Mouse (Mus musculus): ENCODE results near the gene Eral1. TPM values are rescaled to one million over a fixed set of nuclear protein-coding genes. Genes with fewer than 3 reads are reported as not detected.
A peak's percentile ranks its signal among the peaks of the same experiment; 100 is the strongest.
"Not testable (repeated sequence)": the region's sequence is repeated elsewhere in the genome, so short reads cannot be mapped to it uniquely, and the experiment has no call there.

The Eral1 gene
- polyA plus RNA-seq, 1 experiment = 17.4 TPM

- Histone ChIP-seq H3K4me1 (ENCODE audit: control insufficient read depth, insufficient read depth, low read length) (0 out of 2 replicates have a peak, but pooled peaks cover 2% of the 10 kb centered on the region), H3K36me3 (ENCODE audit: control insufficient read depth, insufficient read depth, low read length) (peaks cover 2% of the 10 kb centered on the region; the same call in 1 of the 2 replicates), H3K27ac (ENCODE audit: control insufficient read depth, insufficient read depth, low read depth, low read length) (no peak overlapping the region), H3K27me3 (ENCODE audit: control insufficient read depth, insufficient read depth, low read length) (no peaks in the 10 kb centered on the region), H3K4me3 (ENCODE audit: control insufficient read depth, low read depth, low read length) (no peak overlapping the region)
- no peak for TF ChIP-seq POLR2A (IDR thresholded peaks at IDR 0.05; ENCODE audit: control insufficient read depth, low read depth, low read length)
- peak; percentile 69; the same call in 1 of the 2 replicates for TF ChIP-seq CTCF (IDR thresholded peaks at IDR 0.05; ENCODE audit: control insufficient read depth, insufficient read depth, insufficient replicate concordance, low read depth, low read length)
These were observed 20.1 kb downstream of the Eral1 start for GRCm38 (mm10) chr11:78059833-78060757.

DNA sequence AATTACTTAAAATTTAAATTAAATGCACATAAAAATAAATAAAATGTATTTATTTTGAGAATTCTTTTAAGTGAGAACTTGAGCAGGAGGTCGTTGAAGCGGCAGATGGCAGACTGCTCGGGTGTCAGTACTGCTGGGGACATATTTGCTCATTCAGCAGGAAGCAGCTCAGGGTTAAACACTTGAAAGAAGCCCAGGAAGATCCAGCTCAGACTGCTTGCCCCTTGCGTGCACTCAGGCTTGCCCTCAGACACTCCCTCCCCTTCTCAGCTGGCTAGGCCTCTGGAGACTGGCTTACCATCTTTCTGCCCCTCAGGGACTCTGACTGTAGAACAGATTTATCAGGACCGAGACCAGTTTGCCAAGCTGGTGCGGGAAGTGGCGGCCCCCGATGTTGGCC, 23.2 kb downstream of the Eral1 start:
- TF ChIP-seq CTCF (IDR thresholded peaks at IDR 0.05; ENCODE audit: control insufficient read depth, insufficient read depth, insufficient replicate concordance, low read depth, low read length) = no peak
- no peak for TF ChIP-seq POLR2A (IDR thresholded peaks at IDR 0.05; ENCODE audit: control insufficient read depth, low read depth, low read length)
- Histone ChIP-seq H3K27me3 (ENCODE audit: control insufficient read depth, insufficient read depth, low read length) (no peaks in the 10 kb centered on the region), H3K4me1 (ENCODE audit: control insufficient read depth, insufficient read depth, low read length) (0 out of 2 replicates have a peak, but pooled peaks cover 2% of the 10 kb centered on the region), H3K36me3 (ENCODE audit: control insufficient read depth, insufficient read depth, low read length) (peaks cover 2% of the 10 kb centered on the region; the same call in 1 of the 2 replicates), H3K27ac (ENCODE audit: control insufficient read depth, insufficient read depth, low read depth, low read length) (no peak overlapping the region), H3K4me3 (ENCODE audit: control insufficient read depth, low read depth, low read length) (no peak overlapping the region)

GRCm38 (mm10) chr11:78053078-78053477, 27.1 kb downstream of the Eral1 start:
- Histone ChIP-seq H3K36me3 (ENCODE audit: control insufficient read depth, insufficient read depth, low read length) (no peaks in the 10 kb centered on the region), H3K4me3 (ENCODE audit: control insufficient read depth, low read depth, low read length) (no peak overlapping the region), H3K27me3 (ENCODE audit: control insufficient read depth, insufficient read depth, low read length) (no peaks in the 10 kb centered on the region), H3K27ac (ENCODE audit: control insufficient read depth, insufficient read depth, low read depth, low read length) (no peak overlapping the region), H3K4me1 (ENCODE audit: control insufficient read depth, insufficient read depth, low read length) (no peaks in the 10 kb centered on the region)
- TF ChIP-seq POLR2A (IDR thresholded peaks at IDR 0.05; ENCODE audit: control insufficient read depth, low read depth, low read length) (no peak), CTCF (IDR thresholded peaks at IDR 0.05; ENCODE audit: control insufficient read depth, insufficient read depth, insufficient replicate concordance, low read depth, low read length) (no peak)

DNA sequence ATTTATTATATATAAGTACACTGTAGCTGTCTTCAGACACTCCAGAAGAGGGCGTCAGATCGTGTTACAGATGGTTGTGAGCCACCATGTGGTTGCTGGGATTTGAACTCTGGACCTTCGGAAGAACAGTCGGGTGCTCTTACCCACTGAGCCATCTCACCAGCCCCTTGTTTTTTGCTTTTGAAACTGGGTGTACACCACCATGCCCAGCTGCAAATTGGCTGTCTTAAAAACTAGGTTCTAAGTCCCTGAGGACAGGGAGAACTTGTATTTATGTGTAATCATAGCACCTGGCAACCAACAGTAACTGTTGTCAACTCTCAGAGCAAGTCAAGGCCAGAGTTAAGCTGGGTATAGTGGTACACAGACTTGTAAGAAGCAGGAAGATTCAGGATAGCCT, 31.5 kb downstream of the Eral1 start:
- H3K27me3 ChIP-seq (ENCODE audit: control insufficient read depth, insufficient read depth, low read length); H3K4me1 ChIP-seq (ENCODE audit: control insufficient read depth, insufficient read depth, low read length); H3K36me3 ChIP-seq (ENCODE audit: control insufficient read depth, insufficient read depth, low read length); H3K27ac ChIP-seq (ENCODE audit: control insufficient read depth, insufficient read depth, low read depth, low read length); H3K4me3 ChIP-seq (ENCODE audit: control insufficient read depth, low read depth, low read length): not testable (repeated sequence)

GRCm38 (mm10) chr11:78044758-78045251, 35.4 kb downstream of the Eral1 start:
- Histone ChIP-seq H3K27ac (ENCODE audit: control insufficient read depth, insufficient read depth, low read depth, low read length) (no peak overlapping the region), H3K27me3 (ENCODE audit: control insufficient read depth, insufficient read depth, low read length) (no peaks in the 10 kb centered on the region), H3K4me3 (ENCODE audit: control insufficient read depth, low read depth, low read length) (no peak overlapping the region), H3K4me1 (ENCODE audit: control insufficient read depth, insufficient read depth, low read length) (no peaks in the 10 kb centered on the region), H3K36me3 (ENCODE audit: control insufficient read depth, insufficient read depth, low read length) (no peaks in the 10 kb centered on the region)
- TF ChIP-seq POLR2A (IDR thresholded peaks at IDR 0.05; ENCODE audit: control insufficient read depth, low read depth, low read length) (no peak), CTCF (IDR thresholded peaks at IDR 0.05; ENCODE audit: control insufficient read depth, insufficient read depth, insufficient replicate concordance, low read depth, low read length) (no peak)

- H3K27me3 ChIP-seq (ENCODE audit: control insufficient read depth, insufficient read depth, low read length); H3K4me3 ChIP-seq (ENCODE audit: control insufficient read depth, low read depth, low read length); H3K36me3 ChIP-seq (ENCODE audit: control insufficient read depth, insufficient read depth, low read length); H3K27ac ChIP-seq (ENCODE audit: control insufficient read depth, insufficient read depth, low read depth, low read length); H3K4me1 ChIP-seq (ENCODE audit: control insufficient read depth, insufficient read depth, low read length): not testable (repeated sequence)
These were observed 37.8 kb downstream of the Eral1 start for GRCm38 (mm10) chr11:78042290-78042870.

- no peak for TF ChIP-seq POLR2A (IDR thresholded peaks at IDR 0.05; ENCODE audit: control insufficient read depth, low read depth, low read length)
- no peak for TF ChIP-seq CTCF (IDR thresholded peaks at IDR 0.05; ENCODE audit: control insufficient read depth, insufficient read depth, insufficient replicate concordance, low read depth, low read length)
- H3K4me1 ChIP-seq (ENCODE audit: control insufficient read depth, insufficient read depth, low read length) = peaks cover 8% of the 10 kb centered on the region
- no peak overlapping the region for H3K4me3 ChIP-seq (ENCODE audit: control insufficient read depth, low read depth, low read length)
- no peaks in the 10 kb centered on the region for H3K36me3 ChIP-seq (ENCODE audit: control insufficient read depth, insufficient read depth, low read length)
- H3K27me3 ChIP-seq (ENCODE audit: control insufficient read depth, insufficient read depth, low read length) = no peaks in the 10 kb centered on the region
- no peak overlapping the region for H3K27ac ChIP-seq (ENCODE audit: control insufficient read depth, insufficient read depth, low read depth, low read length)
These were observed 39.3 kb downstream of the Eral1 start for GRCm38 (mm10) chr11:78040878-78041277.
